ENCODE assay signal across 8 mouse cellular contexts in the genomic region with DNA sequence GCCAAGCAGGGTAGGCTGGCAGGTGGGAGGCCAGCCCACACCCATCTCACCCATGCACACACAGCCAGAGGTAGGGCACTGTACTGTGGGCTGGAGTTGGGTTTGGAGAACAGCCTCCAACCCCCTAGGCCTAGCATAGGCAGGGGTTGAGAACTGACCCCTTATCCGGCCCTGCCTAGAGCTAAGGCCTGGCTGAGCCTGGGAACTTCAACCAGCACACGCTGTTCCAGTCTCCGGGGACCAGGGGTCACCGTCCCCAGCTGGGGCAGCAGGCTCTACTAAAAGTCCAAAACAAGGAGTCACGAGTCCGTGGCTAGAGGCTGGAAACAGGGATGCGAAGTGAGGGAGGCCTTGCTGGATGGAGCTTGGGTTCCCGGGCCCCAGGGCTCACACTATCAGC. TPM values are rescaled to one million over a fixed set of nuclear protein-coding genes. Genes with fewer than 3 reads are reported as not detected.
DNase-seq lines count a peak whose midpoint lies in the region; ATAC-seq lines count a peak whose summit lies in the region.

No protein-coding gene starts in this region.

- H3K9ac ChIP-seq in midbrain, embryonic 15.5 days = no peak overlapping the region

- 0 out of 2 replicates have a peak overlapping the region, but pooled peaks have one; percentile 29 for H3K4me3 ChIP-seq in midbrain, embryonic 15.5 days

- H3K36me3 ChIP-seq in midbrain, embryonic 15.5 days (replicated peaks) = no peaks in the 10 kb centered on the region

- DNase-seq in adrenal gland, postnatal 36 days = peak; percentile 19 to 32
- no peak for DNase-seq in adrenal gland, postnatal 25 days
- peak; percentile 55 to 66 for DNase-seq in heart, postnatal 10 days
- DNase-seq in kidney, postnatal 25 days = peak; percentile 59 to 89
- DNase-seq in layer of hippocampus, adult 11-12 months (ENCODE audit: low spot score) = no peak
- no peak for DNase-seq in adrenal gland, postnatal 10 days

- no peak overlapping the region for H3K27ac ChIP-seq in midbrain, embryonic 15.5 days

- peaks cover 29% of the 10 kb centered on the region for H3K27me3 ChIP-seq in midbrain, embryonic 15.5 days (replicated peaks)

- no peak for ATAC-seq in midbrain, embryonic 15.5 days (replicated peaks)
- ATAC-seq in CD4-positive, CD25-positive, alpha-beta regulatory T cell, adult 4 months = no peak

- H3K9me3 ChIP-seq in midbrain, embryonic 15.5 days = no peaks in the 10 kb centered on the region

- intact Hi-C loops in heart, postnatal 10 days (cut with DNase I) = loop anchor here (2.0 kb wide), 1 partner anchor 259 kb away; no protein-coding TSS in a partner anchor

- 62% methylated on average over 8 of the region's 8 CpGs for WGBS in midbrain, embryonic 15.5 days

- H3K4me1 ChIP-seq in midbrain, embryonic 15.5 days = peaks cover 7% of the 10 kb centered on the region

- H3K4me2 ChIP-seq in midbrain, embryonic 15.5 days = peak overlapping the region; percentile 12

RNA-seq across cellular contexts. Expression of gene Lrrc71, which starts 19.3 kb away (rescaled TPM):
- total RNA-seq in adrenal gland, postnatal 36 days (2021) = under 1 TPM; 0.66 to 0.72 TPM
- 0.94 TPM in 1 of 2 replicates, not detected in the other for total RNA-seq in adrenal gland, postnatal 25 days (2021)
- total RNA-seq in heart, postnatal 10 days (2021) = under 1 TPM; 0.29 to 0.50 TPM
- 0.84 and 0.89 TPM in 2 replicates for polyA plus RNA-seq in midbrain, embryonic 15.5 days (2015; fragmentation: Nextera tagmentation; extraction: Ambion mirVana)
- 1 to 10 TPM; 1.3 to 1.8 TPM for polyA plus RNA-seq in CD4-positive, CD25-positive, alpha-beta regulatory T cell, adult 4 months (2017; shearing (Covaris generic))
- total RNA-seq in adrenal gland, postnatal 10 days (2021) = under 1 TPM; 0.24 to 0.58 TPM

RNA-seq across cellular contexts. Expression of gene Ntrk1, which starts 27.2 kb away (rescaled TPM):
- 1 to 10 TPM; 3.8 to 6.8 TPM for total RNA-seq in adrenal gland, postnatal 36 days (2021)
- total RNA-seq in adrenal gland, postnatal 25 days (2021) = 0.95 and 3.7 TPM in 2 replicates
- under 1 TPM; 0.15 to 0.29 TPM for total RNA-seq in heart, postnatal 10 days (2021)
- polyA plus RNA-seq in midbrain, embryonic 15.5 days (2015; fragmentation: Nextera tagmentation; extraction: Ambion mirVana) = 1.0 and 1.6 TPM in 2 replicates
- not detected for polyA plus RNA-seq in CD4-positive, CD25-positive, alpha-beta regulatory T cell, adult 4 months (2017; shearing (Covaris generic))
- 10 to 100 TPM; 11.6 to 23.6 TPM for total RNA-seq in adrenal gland, postnatal 10 days (2021)

RNA-seq across cellular contexts. Expression of gene Insrr, which starts 29.0 kb away (rescaled TPM):
- total RNA-seq in adrenal gland, postnatal 36 days (2021) = under 1 TPM; 0.56 to 0.86 TPM
- total RNA-seq in adrenal gland, postnatal 25 days (2021) = 0.81 and 1.0 TPM in 2 replicates
- total RNA-seq in heart, postnatal 10 days (2021) = under 1 TPM; 0.20 to 0.55 TPM
- polyA plus RNA-seq in midbrain, embryonic 15.5 days (2015; fragmentation: Nextera tagmentation; extraction: Ambion mirVana) = 0.66 and 0.69 TPM in 2 replicates
- 1 to 10 TPM in 1 of 2 experiments, under 1 TPM in 1; 0.17 to 1.6 TPM for polyA plus RNA-seq in CD4-positive, CD25-positive, alpha-beta regulatory T cell, adult 4 months (2017; shearing (Covaris generic))
- total RNA-seq in adrenal gland, postnatal 10 days (2021) = 1 to 10 TPM in 1 of 2 experiments, under 1 TPM in 1; 0.99 to 2.7 TPM

RNA-seq across cellular contexts. Expression of gene Pear1, which starts 56.3 kb away (rescaled TPM):
- 10 to 100 TPM; 20.3 to 30.7 TPM for total RNA-seq in adrenal gland, postnatal 36 days (2021)
- 20.7 and 23.0 TPM in 2 replicates for total RNA-seq in adrenal gland, postnatal 25 days (2021)
- total RNA-seq in heart, postnatal 10 days (2021) = 10 to 100 TPM; 29.5 to 30.7 TPM
- 8.6 and 9.8 TPM in 2 replicates for polyA plus RNA-seq in midbrain, embryonic 15.5 days (2015; fragmentation: Nextera tagmentation; extraction: Ambion mirVana)
- polyA plus RNA-seq in CD4-positive, CD25-positive, alpha-beta regulatory T cell, adult 4 months (2017; shearing (Covaris generic)) = 10 to 100 TPM; 57.3 to 93.7 TPM
- 10 to 100 TPM; 29.7 to 30.9 TPM for total RNA-seq in adrenal gland, postnatal 10 days (2021)

Comparison
In these comparisons a context has a peak if more than half of its experiments do, and no peak if none do; other contexts are left out.
1. DNase-seq: peak in adrenal gland, postnatal 36 days (2 of 2), heart, postnatal 10 days (2 of 2) and kidney, postnatal 25 days (2 of 2); none in adrenal gland, postnatal 25 days (single experiment), layer of hippocampus, adult 11-12 months (single experiment) and adrenal gland, postnatal 10 days (single experiment).